Mouse (Mus musculus) spleen, postnatal 4 days (tissue): ENCODE measurements around the gene Pth2.

Experiments
- DNase-seq, 2 experiments: peaks; one replicate each; pipeline ENCODE4 v3.0.0; 2022; ENCODE audit warnings: low spot score in 2 of 2

Gene Pth2

DNA sequence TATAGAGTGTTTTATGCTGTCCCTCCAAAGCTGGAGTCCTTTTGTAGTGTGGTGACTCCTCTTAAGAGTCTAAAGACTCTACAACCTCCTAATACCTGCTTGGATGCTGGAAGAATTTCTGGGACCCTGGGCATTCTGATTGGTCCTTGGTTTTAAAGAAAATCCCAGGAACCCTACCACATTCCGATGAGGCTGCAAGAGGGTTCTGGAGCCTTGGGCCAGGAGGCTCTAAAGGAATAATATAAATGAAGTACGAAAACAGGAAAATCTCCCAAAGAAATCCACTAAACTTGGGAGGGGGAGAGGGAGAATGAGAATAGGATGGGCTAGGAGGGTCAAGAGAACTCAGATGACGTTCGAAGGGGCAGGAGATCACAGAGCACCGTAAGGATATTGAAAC, 27.2 kb upstream of the Pth2 start:
- no peak for DNase-seq

DNA sequence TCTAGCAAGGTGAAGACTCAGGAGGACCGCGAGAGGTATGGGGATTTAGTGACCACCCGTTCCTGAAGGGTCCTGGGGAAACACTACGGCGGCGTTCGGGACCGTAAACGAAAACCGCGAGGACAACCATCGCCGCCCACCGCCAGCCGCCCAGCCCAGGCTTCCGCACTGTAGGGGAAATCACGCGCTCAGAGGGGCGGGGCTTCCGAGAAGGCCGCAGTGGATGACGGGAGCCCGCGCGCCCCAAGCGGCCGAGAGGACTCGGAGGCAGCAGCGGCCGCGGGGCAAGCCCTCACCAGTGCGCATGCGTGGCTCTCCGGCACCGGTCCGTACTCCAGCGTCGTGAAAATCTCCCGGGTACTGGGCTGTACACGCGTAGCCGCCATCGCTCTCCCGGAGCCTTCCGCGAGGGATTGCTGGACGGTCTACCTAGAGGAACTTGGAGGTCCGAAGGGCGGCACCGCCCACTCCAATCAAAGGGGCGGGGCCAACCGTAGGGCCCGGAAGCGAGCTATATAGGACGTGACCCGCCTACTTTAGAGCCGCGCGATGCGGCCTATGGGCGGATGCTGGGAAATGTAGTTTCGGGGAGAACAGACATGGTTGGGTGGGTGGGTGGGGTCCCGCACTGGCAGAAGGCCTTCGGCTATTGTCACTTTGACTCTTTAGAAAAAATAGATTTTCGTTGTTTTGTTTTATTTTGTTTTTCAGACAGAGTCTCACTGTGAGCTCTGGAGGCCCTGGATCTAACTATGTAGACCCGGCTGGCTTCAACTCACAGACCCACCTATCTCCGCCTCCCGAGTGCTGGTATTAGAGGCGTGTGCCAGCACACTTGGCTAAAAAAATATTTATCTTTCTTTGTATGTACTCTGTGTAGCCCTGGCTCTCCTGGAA, 26.5 kb upstream of the Pth2 start, which contains the start of the genes Pih1d1 and Aldh16a1:
Pih1d1 (plus strand) TSS at position 208 of the 897 bp plus-strand sequence.
Aldh16a1 (minus strand) TSS at position 489 of the 897 bp plus-strand sequence.
- DNase-seq = peak; percentile 97 to 99

DNA sequence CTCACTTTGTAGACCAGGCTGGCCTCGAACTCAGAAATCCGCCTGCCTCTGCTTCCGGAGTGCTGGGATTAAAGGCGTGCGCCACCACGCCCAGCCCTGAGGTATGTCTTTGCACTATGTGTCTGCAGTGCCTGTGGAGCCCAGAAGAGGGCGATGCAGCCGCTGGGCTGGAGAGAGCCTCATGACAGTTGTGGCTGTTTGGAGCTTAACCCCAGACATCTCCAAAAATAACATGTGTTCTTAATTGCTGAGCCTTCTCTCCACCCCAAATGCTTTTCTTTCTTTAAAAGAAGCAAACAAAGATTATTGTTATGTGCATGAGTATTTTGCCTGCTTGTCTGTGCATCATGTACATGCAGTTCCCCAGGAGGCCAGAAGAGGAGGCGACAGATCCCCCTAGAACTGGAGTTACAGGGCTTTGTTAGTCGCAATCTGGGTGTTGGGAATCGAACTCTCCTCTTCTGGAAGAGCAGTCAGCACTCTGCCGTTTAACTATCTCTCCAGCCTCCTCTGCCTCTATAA, 25.7 kb upstream of the Pth2 start:
- DNase-seq = peak; percentile 69 to 82

DNA sequence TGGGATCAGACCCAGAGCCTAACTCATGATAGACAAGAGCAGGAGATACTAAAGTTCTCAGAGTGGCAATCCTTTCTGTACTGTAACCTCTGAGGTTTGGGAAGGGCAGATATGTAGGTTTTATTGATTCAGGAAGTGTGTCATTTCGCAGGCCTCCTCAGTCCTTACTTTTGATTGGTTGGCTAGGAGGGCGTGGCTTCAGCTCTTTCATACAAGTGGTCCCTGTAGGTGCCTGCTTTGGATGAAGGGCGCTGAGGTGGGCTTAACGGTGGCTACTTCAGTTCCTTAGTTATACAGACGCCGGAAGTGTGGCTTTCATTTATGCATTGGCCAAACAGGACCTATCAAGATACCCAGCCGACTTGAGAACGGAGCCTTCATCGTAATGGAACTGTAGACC, 25.2 kb upstream of the Pth2 start:
- DNase-seq = no peak

DNA sequence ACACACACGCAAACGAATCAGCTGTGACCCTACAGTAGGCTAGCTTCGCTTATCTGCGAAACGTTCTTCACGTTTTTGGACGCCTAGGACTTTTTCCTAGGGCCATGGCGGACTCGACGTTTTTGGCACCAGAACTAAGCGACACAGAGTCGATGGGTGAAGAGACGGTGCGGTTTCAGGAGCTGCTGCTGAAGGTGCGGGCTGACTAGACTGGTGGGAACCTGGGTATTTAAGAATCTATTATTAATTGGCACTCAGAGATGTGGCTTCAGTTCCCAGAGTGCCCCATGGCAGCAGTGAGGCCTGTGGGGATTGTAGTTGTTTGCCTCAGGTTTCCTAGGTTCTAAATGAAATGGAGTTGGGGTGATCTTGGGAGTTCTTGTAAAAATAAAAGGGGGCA, 24.6 kb upstream of the Pth2 start:
- no peak for DNase-seq

DNA sequence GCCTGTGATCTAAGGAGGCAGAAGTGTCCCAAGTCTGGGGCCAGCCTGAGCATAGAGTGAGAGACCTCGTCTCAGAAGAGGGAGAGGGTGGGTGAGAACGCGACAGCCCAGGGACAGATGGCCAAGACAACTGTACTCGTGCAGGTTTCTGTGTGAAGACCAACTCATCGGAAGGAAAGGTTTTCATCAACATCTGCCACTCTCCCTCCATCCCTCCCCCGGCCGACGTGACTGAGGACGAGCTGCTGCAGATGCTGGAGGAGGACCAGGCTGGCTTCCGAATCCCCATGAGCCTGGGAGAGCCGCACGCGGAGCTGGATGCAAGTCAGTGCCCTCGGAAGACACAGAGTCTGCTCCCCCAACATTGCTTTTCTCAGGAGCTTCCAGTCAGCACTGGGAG, 23.3 kb upstream of the Pth2 start:
- DNase-seq = no peak

DNA sequence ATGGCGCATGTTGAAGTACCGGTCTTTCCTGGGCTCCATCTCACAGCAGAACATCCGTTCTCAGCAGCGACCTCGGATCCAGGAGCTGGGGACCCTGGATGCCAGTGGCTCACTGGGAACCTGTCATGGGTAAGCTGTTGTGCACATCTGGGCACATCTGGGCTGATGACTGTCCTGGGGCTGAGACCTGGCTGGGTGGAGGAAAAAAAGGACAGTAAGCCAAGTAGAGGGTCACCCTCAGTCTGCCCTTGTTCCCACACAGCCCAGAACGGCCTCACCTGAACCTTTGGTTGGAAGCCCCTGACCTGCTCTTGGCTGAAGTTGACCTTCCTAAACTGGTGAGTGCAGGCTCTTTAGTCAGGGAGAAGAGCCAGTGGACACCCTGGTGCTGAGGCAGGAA, 21.8 kb upstream of the Pth2 start:
- DNase-seq = no peak

DNA sequence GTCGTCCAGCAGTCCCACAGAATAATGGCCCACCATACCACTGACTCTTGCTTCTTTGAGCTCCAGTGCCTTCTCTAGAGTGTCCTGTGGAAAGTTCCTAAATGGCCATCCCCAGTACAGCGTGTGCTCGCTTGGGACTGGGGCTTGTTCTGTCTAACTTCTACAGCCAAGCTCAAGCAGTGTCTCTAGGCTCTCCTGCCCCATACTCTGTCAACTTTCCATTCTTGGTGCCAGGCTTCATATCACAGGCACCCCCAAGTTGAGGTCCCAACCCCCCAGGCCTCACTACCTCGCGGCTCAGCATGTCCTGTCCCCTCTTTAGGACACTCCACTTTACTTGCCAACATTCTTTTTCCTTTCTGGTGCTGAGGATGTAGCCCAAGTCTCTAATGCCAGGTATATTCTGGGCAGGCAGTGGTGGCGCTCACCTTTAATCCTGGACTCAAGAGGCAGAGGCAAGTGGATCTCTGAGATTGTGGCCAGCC, 20.4 kb upstream of the Pth2 start:
- no peak for DNase-seq

DNA sequence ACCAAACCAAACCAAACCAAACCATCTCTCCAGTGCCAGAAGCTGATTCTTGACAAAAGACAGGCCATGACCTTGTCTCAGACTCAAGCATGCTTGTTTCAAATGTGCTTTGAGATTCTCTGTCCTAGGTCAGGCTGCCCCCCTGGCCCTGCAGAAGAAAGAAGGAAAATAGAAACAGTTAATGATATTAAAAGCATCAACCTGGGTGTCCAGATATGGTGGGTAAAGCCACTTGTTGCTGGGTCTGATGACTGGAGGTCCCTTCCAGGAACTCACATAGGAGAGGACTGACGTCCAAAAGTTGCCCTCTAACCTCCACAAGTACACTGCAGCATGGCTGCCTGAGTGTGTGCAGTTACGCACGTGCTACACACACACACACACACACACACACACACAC, 19.9 kb upstream of the Pth2 start:
- no peak for DNase-seq

DNA sequence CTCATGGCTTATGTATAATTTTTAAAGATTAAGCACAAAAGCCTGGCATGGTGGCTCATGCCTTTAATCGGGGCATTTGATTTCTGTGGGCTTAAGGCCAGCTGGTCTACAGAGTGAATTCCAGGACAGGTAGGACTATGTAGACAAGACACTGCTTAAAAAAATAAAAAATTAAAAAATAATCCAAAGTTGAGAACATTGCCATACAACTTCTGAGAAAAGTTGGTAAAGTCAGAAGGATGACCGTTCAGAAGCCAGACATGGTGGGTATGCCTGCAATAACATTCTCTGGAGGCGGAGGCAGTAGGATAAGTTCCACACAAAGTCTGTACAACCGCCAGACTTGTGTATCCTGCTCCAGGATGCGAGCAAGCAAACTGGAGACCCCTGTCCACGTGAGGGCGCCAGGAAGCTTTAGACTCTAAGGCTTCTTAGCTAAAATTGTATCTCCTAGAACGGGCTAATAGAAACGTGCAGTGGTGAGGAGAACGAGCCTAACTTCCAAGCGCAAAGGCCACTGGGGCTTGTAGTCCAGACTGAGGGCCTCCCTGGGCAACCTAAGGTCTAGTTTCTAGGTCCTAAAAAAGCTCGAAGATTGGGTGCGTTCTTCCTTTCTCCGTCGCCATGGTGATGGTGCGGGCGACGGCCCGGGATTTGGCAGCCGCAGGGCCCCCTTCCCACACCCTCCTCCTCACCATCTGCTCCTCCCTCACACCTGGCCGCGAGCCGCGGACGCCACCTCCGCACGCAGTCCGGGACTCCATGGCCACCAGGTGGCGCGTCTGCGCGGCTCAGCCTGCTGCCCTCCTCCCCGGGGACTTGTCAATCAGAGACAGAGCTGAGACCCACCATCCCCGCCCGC, 19.0 kb upstream of the Pth2 start:
- DNase-seq = peak; percentile 84 to 95

DNA sequence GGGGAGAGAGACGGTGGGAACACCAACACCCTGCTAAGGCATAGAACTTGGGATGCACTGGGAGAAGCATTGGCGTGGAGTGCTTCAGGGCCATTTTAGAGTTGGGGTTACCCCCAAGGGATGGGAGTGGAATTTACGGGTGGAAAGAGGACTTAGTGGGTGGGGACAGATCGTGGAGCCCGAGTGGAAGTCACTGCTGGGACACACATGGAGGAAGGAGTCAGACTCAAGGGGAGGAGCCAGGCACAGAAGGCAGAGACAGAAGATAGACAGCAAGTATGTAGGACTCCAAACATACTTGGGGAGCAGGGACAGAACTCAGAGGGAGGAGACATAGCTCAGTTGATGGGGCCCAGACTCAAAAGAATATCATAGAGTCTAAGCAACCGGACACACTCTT, 18.2 kb upstream of the Pth2 start:
- DNase-seq = no peak

DNA sequence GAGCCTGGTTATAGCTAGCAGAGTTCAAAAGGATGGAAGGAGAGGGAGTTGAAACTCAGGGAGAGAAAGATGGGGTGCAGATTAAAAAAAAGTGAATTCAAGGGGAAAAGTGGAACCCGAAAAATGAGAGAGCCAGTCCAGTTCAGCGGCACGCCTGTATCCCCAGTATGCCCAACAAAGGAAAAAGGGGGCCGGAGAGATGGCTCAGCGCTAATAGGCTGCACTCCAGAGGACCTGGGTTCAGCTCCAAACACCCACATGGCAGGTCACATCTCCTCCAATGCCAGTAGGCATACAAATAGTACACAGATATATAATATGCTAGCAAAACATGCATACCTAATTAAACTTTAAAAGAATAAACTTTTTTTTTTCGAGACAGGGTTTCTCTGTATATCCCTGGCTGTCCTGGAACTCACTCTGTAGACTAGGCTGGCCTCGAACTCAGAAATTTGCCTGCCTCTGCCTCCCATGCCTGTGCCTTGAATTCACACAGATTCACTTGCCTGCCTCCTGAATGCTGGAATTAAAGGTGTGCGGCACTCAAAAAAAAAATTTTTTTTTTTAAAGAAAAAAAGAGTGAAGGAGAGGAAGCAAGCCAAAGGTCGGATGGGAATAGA, 17.7 kb upstream of the Pth2 start:
- DNase-seq = no peak

DNA sequence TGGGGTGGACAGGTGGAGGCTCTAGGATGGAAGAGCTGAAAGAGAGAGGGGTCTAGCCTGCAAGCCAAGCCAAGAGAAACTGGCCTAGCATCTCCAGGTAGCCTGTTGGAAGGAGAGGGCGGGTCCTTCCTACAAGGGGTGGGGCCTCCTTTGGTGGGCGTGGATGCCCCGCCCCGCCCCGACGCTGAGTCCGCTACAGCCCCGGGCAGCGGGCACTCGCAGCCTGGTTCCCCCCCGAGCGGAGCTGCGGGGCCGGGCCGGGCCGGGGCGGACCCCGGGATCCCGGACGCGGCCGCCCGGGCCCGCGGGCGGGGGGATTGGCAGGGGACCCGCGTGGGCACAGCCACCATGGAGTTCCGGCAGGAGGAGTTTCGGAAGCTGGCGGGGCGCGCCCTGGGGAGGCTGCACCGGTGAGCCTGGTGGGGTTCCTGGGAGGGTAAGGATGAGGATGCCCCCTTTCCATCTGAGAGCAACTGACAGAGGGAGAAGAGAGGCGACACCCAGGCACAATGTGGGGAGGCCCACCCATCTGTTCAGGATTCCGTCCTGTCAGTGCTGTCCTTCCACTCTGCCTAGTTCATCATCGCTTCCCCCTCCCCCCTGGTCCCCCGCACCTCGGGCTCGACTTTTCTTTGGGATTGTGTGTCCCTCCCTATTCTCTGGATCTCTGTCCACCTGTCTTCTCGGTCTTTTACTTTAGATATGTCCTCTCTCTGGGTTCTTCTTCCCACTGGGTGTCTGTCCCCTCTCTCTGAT, 16.9 kb upstream of the Pth2 start, which contains the start of gene Slc17a7:
Slc17a7 (plus strand) TSS at position 215 of the 756 bp plus-strand sequence.
- DNase-seq = no peak

DNA sequence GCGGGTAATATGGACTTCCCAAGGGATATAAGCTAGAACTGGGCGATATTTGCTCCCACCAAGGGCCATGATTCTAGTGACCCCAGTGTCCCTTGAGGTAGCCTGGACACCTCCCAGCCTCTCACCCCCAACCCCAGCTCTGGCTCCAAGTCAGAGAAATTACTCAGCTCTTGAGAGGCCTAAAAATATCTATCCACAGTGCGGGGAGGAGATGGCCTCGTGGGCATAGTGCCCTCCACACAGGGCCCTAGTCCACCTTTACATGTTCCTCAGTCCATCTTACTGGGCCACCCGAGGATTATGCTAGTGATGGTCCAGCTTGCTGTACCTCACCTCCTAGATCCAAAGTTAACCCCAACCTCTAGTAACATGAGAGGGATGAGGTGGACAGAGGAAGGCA, 16.0 kb upstream of the Pth2 start:
- DNase-seq = no peak

DNA sequence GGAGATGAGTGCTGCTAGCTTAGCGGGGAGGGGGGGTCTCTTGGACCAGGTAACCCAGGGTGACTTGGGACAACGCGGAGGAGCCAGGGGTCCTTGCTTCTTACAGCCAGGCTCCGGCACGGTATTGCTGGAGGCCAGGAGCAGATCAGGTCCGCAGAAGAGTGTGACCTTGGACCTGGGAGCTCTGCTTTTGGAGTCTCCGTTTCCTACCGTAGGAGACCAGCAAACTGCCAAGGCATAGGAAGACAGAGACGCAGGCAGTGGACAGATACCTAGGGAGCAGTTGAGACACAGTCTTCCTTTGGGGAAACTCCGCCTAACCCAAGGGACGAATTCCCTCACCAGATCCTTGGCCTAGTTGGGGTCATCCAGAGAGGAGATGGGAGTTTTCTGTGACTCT, 15.1 kb upstream of the Pth2 start:
- no peak for DNase-seq

DNA sequence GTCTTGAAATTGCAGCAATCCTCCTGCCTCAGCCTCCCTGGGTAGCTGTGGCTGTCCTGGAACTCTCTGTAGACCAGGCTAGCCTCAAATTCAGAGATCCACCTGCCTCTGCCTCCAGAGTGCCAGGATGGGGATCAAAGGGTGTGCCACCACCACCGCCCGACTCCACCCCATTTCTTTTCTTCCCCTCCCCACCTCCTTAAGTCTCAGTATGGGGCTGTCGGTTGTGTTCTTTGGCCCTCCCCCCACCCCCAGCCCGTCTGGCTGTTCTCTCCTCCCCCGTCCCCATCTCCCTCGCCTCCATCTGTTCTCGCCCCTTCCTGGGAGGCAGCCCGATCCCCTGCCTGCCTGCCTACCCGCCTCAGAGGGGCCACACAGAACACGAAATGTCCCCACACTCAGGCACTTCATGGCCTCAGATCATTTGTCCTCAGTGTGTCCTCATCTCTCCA, 13.8 kb upstream of the Pth2 start:
- DNase-seq = no peak

DNA sequence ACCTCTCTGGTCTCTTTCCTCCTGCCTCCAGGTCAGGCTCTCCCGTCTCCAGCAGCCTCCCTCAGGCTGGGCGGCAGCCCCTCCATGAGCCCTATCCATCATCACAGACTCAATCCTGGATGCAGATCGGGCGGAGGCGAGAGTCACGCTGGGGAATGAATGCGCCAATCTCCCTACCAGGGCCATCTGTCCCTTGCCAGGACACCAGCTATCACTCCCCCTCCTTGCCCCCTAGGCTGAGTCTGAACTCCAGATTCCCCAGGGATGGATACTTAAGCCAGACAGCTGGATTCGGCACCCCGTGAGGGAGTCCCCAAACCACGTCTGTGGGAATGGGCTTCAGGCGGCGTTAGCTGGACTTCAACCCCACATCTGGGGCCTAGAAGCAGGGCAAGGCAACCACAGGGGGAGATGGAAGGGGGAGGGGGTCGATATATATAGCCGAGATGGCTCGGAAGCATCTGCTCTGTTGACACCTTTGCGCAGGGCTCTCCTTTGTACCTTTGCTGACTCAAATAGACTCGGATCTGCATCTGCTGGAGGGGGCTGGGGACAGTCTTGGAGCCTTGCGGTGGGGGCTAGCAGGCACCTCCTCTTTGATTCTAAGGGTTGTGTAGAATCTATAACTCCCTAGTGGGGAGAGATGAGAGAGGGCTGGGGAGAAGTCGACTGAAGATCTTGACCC, 12.9 kb upstream of the Pth2 start:
- no peak for DNase-seq

DNA sequence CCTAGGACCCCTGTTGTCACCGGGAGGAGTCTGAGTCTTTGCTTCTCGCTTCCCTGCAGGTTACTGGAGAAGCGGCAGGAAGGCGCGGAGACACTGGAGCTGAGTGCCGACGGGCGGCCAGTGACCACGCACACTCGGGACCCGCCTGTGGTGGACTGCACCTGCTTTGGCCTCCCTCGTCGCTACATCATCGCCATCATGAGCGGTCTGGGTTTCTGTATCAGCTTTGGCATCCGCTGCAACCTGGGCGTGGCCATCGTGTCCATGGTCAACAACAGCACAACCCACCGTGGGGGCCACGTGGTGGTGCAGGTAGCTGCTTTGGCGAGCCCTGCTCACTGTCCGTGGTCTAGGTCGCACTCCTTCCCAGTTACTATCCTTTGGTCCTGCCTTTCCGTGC, 12.1 kb upstream of the Pth2 start:
- DNase-seq = no peak

DNA sequence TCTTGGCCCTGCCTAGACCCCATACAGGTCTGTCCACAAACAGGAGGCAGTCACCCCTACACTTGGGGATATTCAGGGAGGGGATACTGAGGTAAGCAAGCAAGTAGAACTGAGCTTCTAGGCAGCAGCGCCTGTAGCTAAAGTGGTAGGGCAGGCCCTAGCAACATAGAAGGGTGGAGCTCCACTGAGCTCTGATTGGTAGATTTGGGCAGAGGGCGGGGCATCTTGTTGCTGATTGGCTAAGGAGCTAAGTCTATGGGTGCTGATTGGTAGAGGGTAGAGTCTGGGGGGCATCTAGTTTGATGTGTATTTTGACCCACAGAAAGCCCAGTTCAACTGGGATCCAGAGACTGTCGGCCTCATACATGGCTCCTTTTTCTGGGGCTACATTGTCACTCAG, 11.3 kb upstream of the Pth2 start:
- no peak for DNase-seq

DNA sequence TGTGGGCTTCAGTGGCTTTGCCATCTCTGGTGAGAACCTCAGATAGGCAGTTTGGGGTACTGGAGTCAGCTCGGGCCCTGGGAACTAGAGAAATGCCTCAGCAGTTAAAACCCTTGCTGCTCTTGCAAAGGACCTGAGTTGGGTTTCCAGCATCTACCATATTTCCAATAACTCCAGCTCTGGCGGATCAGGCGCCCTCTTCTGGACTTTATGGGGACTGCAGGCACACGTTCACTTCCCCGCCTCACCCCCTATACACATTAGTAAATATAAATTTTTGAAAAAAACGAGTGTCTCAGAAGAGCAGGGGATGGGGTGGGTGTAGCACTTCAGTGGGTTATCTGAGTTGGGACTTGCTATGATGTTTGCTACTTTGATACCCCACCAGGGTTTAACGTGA, 7.8 kb upstream of the Pth2 start:
- peak; percentile 38 to 82 for DNase-seq
